Mouse (Mus musculus) C2C12 (cell line): ENCODE measurements around the gene Nudt16l1.

Source experiments
- CTCF ChIP-seq: IDR thresholded peaks from one replicate; pipeline ENCODE4 v1.5.1; 2011; ENCODE audit not compliant: control insufficient read depth, insufficient read depth, insufficient read length
- MAX ChIP-seq: IDR thresholded peaks from one replicate; pipeline ENCODE4 v1.6.1; 2011; ENCODE audit warnings: mild to moderate bottlenecking, control low read depth

DNA sequence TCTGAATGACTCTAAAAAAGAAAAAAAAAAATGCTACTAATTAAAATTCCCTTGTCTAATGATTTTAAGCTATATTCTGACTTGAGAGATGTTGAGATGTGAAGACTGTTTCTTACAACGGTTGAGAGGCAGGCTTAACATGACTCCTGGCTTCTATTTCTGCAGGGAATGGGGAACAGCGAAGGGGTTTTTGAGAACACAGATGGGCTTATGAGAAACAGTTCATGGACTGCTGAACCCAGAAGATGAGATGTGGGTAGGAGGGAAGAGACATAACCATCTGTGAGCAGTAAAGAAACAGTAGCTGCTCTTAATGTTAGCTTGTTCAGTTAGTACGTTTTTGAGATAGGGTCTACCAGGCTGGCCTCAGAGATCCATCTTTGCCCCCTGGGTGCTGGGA, 18.0 kb downstream of the Nudt16l1 start:
- TF ChIP-seq MAX (no peak), CTCF (no peak)
